Mouse (Mus musculus) cerebellum, adult 2 months (tissue): ENCODE measurements at regions not wholly inside any gene's neighbourhood (a gene's known extent, or its start where the extent isn't known, plus 50 kb on each side); places are given as distances from the start of the nearest gene placed in this dataset.

ENCODE experiments used
- DNase-seq, 2 experiments: peaks; one replicate each; pipeline ENCODE4 v3.0.0; 2021
- H3K27ac ChIP-seq: fragments of 200-500 bp; 2 replicates; pipeline ENCODE4 v1.5.1; 2012; ENCODE audit warnings: low read length, control low read depth, inconsistent platforms; ENCODE audit not compliant: insufficient read depth
- H3K27me3 ChIP-seq: fragments of 200-500 bp; 2 replicates; pipeline ENCODE4 v1.6.1; 2012; ENCODE audit warnings: inconsistent platforms, mild to moderate bottlenecking, low read length, moderate library complexity; ENCODE audit not compliant: control insufficient read depth, insufficient read depth
- H3K4me1 ChIP-seq: fragments of 200-500 bp; 2 replicates; pipeline ENCODE4 v1.6.1; 2011; ENCODE audit warnings: low read length; ENCODE audit not compliant: control insufficient read depth, insufficient read depth
- H3K4me3 ChIP-seq: fragments of 200-500 bp; replicated peaks from 2 replicates; pipeline ENCODE3; 2011; ENCODE audit warnings: mild to moderate bottlenecking, low read depth, low read length, control low read depth; ENCODE audit not compliant: insufficient read depth
- CTCF ChIP-seq: fragments of 200-500 bp; IDR thresholded peaks from 2 replicates; pipeline ENCODE4 v1.5.1; 2011; ENCODE audit warnings: low read depth, mild to moderate bottlenecking, control low read depth, low read length, moderate library complexity, borderline replicate concordance; ENCODE audit not compliant: insufficient read depth
- POLR2A ChIP-seq: fragments of 200-500 bp; IDR thresholded peaks from 2 replicates; pipeline ENCODE4 v1.6.1; 2011; ENCODE audit warnings: low read length, control low read depth, borderline replicate concordance; ENCODE audit not compliant: insufficient read depth
- WGBS: fragments of 180-500 bp; shearing (Covaris S2); methylation state at CpG from one replicate; pipeline ENCODE4 v1.1.7; 2018; 5-methylcytosine and 5-hydroxymethylcytosine counted together

- 67% methylated on average over 4 of the region's 4 CpGs for WGBS
- DNase-seq: no peak
- TF ChIP-seq CTCF (no peak), POLR2A (no peak)
- Histone ChIP-seq H3K27ac (no peak overlapping the region), H3K4me3 (no peak overlapping the region), H3K4me1 (no peaks in the 10 kb centered on the region), H3K27me3 (no peaks in the 10 kb centered on the region)
These were observed 74.8 kb upstream of the Bmp2k start for GRCm38 (mm10) chr5:96922716-96923076.

GRCm38 (mm10) chr5:96923526-96923925 is 74.0 kb upstream of the Bmp2k start:
- Histone ChIP-seq H3K4me1 (no peaks in the 10 kb centered on the region), H3K27ac (no peak overlapping the region), H3K27me3 (no peaks in the 10 kb centered on the region), H3K4me3 (no peak overlapping the region)
- 97% methylated on average over 1 of the region's 1 CpGs for WGBS
- TF ChIP-seq POLR2A: no peak
- no peak for TF ChIP-seq CTCF
- DNase-seq: no peak

- no peak overlapping the region for H3K27ac ChIP-seq
- H3K4me3 ChIP-seq: no peak overlapping the region
- WGBS: 86% methylated on average over 7 of the region's 7 CpGs
- H3K27me3 ChIP-seq: no peaks in the 10 kb centered on the region
- H3K4me1 ChIP-seq: no peaks in the 10 kb centered on the region
- TF ChIP-seq CTCF (no peak), POLR2A (no peak)
- no peak for DNase-seq
These were observed 72.6 kb upstream of the Bmp2k start for GRCm38 (mm10) chr5:96924736-96925429.

GRCm38 (mm10) chr5:96925943-96926342 is 71.5 kb upstream of the Bmp2k start:
- Histone ChIP-seq H3K4me1 (no peaks in the 10 kb centered on the region), H3K27me3 (no peaks in the 10 kb centered on the region), H3K27ac (no peak overlapping the region), H3K4me3 (no peak overlapping the region)
- no peak for TF ChIP-seq CTCF
- 76% methylated on average over 2 of the region's 2 CpGs for WGBS
- no peak for DNase-seq

- WGBS: 77% methylated on average over 2 of the region's 2 CpGs
- TF ChIP-seq POLR2A: no peak
- no peak for TF ChIP-seq CTCF
- no peak overlapping the region for H3K27ac ChIP-seq
These were observed 66.4 kb upstream of the Bmp2k start for GRCm38 (mm10) chr5:96931091-96931490.

GRCm38 (mm10) chr5:96931576-96932152 is 65.8 kb upstream of the Bmp2k start:
- TF ChIP-seq POLR2A: no peak
- no peak for TF ChIP-seq CTCF
- no peak overlapping the region for H3K4me3 ChIP-seq
- WGBS: 70% methylated on average over 4 of the region's 4 CpGs
- no peaks in the 10 kb centered on the region for H3K27me3 ChIP-seq
- H3K4me1 ChIP-seq: no peaks in the 10 kb centered on the region
- H3K27ac ChIP-seq: no peak overlapping the region
- no peak for DNase-seq

More at GRCm38 (mm10) chr5:96931091-96931490, 66.4 kb upstream of the Bmp2k start:
- Histone ChIP-seq H3K27me3 (no peaks in the 10 kb centered on the region), H3K4me3 (no peak overlapping the region), H3K4me1 (no peaks in the 10 kb centered on the region)
- no peak for DNase-seq

- 82% methylated on average over 3 of the region's 3 CpGs for WGBS
- H3K27ac ChIP-seq: no peak overlapping the region
- TF ChIP-seq CTCF (no peak), POLR2A (no peak)
- H3K4me1 ChIP-seq: no peaks in the 10 kb centered on the region
- no peak for DNase-seq
- H3K27me3 ChIP-seq: no peaks in the 10 kb centered on the region
- H3K4me3 ChIP-seq: no peak overlapping the region
These were observed 61.2 kb upstream of the Bmp2k start for GRCm38 (mm10) chr5:96936239-96936638.

- H3K27me3 ChIP-seq: no peaks in the 10 kb centered on the region
- H3K4me3 ChIP-seq: no peak overlapping the region
- TF ChIP-seq CTCF: no peak
- no peak for TF ChIP-seq POLR2A
- WGBS: 82% methylated on average over 11 of the region's 11 CpGs
- no peaks in the 10 kb centered on the region for H3K4me1 ChIP-seq
- DNase-seq: no peak
- no peak overlapping the region for H3K27ac ChIP-seq
These were observed 58.8 kb upstream of the Bmp2k start for GRCm38 (mm10) chr5:96938718-96939117.
